Mouse (Mus musculus): Measurements from ENCODE around the gene Nradd. TPM values are rescaled to one million over a fixed set of nuclear protein-coding genes. Genes with fewer than 3 reads are reported as not detected.

Nradd gene
- polyA plus RNA-seq, 2 experiments, result 28.1 to 40.0 TPM

DNA sequence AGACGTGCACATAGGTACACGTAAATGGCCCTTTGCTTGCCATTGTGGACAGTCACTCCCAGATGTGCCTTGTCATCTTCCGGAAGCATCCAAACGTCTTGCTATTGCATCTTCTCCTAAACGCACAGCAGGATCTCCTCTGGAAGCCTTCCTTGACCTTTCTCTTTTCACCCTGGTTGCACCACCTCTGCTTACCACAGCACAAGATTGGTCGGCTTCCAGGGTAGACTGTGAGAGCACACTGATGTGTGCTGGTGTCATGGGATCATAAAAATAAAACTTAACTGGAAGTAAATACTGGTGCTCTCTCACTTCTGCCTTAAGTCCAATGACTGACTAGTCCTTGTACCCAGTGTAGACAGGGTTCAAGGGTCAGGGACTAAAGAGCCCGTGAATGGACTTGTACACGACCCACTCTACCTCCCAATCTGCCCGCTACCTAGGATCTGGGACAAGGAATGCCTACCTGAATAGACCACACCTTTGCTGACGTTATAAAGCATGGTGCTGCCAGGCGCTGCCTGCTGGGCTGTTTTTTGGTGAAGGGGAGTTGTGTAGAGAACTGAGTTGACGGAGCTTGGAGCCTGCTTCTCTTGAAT is 1.5 kb downstream of the Nradd start:
- TF ChIP-seq POLR2A (IDR thresholded peaks at IDR 0.05; ENCODE audit: borderline replicate concordance, extremely low read depth, insufficient read depth, insufficient read length), result no peak
- no peak overlapping the region for H3K4me3 ChIP-seq (replicated peaks; ENCODE audit: low read length)
- H3K27ac ChIP-seq (replicated peaks; ENCODE audit: low read depth, low read length), result no peak overlapping the region
- DNase-seq (ENCODE audit: low spot score) (no peak), ATAC-seq (ENCODE audit: low FRiP score, low read depth) (no peak)
- no peak overlapping the region for H3K9ac ChIP-seq (ENCODE audit: low read depth, low read length, severe bottlenecking)
- H3K4me2 ChIP-seq (replicated peaks; ENCODE audit: low read depth, low read length, severe bottlenecking), result no peak overlapping the region
- H3K36me3 ChIP-seq (ENCODE audit: control insufficient read depth, insufficient read depth, low read length), result peaks cover 44% of the 10 kb centered on the region
- no peaks in the 10 kb centered on the region for H3K27me3 ChIP-seq (ENCODE audit: control insufficient read depth, insufficient read depth, low read length)
- no peaks in the 10 kb centered on the region for H3K9me3 ChIP-seq (ENCODE audit: control insufficient read depth, low read length)
- 84% methylated on average over 12 of the region's 12 CpGs for WGBS
- H3K4me1 ChIP-seq (ENCODE audit: control insufficient read depth, insufficient read depth, low read length), result peaks cover 10% of the 10 kb centered on the region

DNA sequence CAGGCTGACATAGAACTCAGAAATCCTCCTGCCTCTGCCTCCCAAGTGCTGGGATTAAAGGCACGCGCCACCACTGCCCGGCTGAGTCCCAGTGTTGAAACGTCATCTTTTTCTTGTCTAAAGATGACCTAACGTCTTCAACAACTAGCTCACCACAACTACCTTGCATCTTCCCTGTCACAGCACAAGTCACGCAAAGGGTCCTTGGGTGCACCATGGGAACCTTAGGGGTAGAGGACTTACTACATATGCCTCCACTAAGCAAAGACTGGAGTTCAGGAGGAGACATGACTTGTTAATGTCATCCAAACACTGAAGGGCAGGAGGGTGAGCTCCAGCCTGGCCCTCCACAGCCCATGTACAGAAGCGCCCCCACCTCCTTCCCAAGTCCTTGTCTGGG is 3.6 kb downstream of the Nradd start:
- 92% methylated on average over 7 of the region's 7 CpGs for whole genome bisulfite sequencing

DNA sequence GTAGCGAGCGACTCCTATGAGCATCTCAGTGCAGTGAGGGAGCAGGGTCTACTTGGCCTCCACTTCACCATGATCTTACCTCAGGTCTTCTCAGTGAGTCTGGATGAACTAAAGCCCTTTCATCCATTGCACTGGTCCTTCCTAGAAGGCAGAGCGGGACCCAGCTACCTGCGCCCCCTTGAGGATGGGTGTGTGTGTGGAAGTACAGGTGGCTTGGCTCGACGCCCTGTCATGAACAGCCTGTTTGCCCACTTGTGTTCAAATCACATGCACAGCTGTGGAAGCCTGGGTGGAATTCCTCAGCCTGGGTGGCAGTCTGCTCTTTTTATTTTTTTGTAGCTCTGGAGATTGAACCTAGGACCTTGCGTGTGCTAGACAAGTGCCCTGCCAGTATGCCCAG is 4.1 kb downstream of the Nradd start:
- H3K9me3 ChIP-seq (ENCODE audit: control insufficient read depth, low read length), result no peaks in the 10 kb centered on the region
- H3K4me3 ChIP-seq (replicated peaks; ENCODE audit: low read length), result no peak overlapping the region
- H3K27me3 ChIP-seq (ENCODE audit: control insufficient read depth, insufficient read depth, low read length), result no peaks in the 10 kb centered on the region
- ATAC-seq (ENCODE audit: low FRiP score, low read depth) (no peak), DNase-seq (ENCODE audit: low spot score) (no peak)
- H3K4me1 ChIP-seq (ENCODE audit: control insufficient read depth, insufficient read depth, low read length), result peaks cover 7% of the 10 kb centered on the region
- H3K4me2 ChIP-seq (replicated peaks; ENCODE audit: low read depth, low read length, severe bottlenecking), result no peak overlapping the region
- no peak for TF ChIP-seq POLR2A (IDR thresholded peaks at IDR 0.05; ENCODE audit: borderline replicate concordance, extremely low read depth, insufficient read depth, insufficient read length)
- no peak overlapping the region for H3K9ac ChIP-seq (ENCODE audit: low read depth, low read length, severe bottlenecking)
- H3K27ac ChIP-seq (replicated peaks; ENCODE audit: low read depth, low read length), result no peak overlapping the region
- H3K36me3 ChIP-seq (ENCODE audit: control insufficient read depth, insufficient read depth, low read length), result peaks cover 63% of the 10 kb centered on the region
- WGBS, result 85% methylated on average over 7 of the region's 7 CpGs

More for the DNA sequence above, 3.6 kb downstream of the Nradd start:
- TF ChIP-seq POLR2A (IDR thresholded peaks at IDR 0.05; ENCODE audit: borderline replicate concordance, extremely low read depth, insufficient read depth, insufficient read length), result no peak
- Histone ChIP-seq H3K36me3 (ENCODE audit: control insufficient read depth, insufficient read depth, low read length) (peaks cover 58% of the 10 kb centered on the region), H3K4me3 (replicated peaks; ENCODE audit: low read length) (no peak overlapping the region), H3K4me2 (replicated peaks; ENCODE audit: low read depth, low read length, severe bottlenecking) (no peak overlapping the region), H3K9me3 (ENCODE audit: control insufficient read depth, low read length) (no peaks in the 10 kb centered on the region), H3K4me1 (ENCODE audit: control insufficient read depth, insufficient read depth, low read length) (peaks cover 10% of the 10 kb centered on the region), H3K9ac (ENCODE audit: low read depth, low read length, severe bottlenecking) (no peak overlapping the region), H3K27ac (replicated peaks; ENCODE audit: low read depth, low read length) (no peak overlapping the region), H3K27me3 (ENCODE audit: control insufficient read depth, insufficient read depth, low read length) (no peaks in the 10 kb centered on the region)
- DNase-seq (ENCODE audit: low spot score) (no peak), ATAC-seq (ENCODE audit: low FRiP score, low read depth) (no peak)

- TF ChIP-seq POLR2A (IDR thresholded peaks at IDR 0.05; ENCODE audit: borderline replicate concordance, extremely low read depth, insufficient read depth, insufficient read length), result no peak
- Histone ChIP-seq H3K4me2 (replicated peaks; ENCODE audit: low read depth, low read length, severe bottlenecking) (no peak overlapping the region), H3K27me3 (ENCODE audit: control insufficient read depth, insufficient read depth, low read length) (no peaks in the 10 kb centered on the region), H3K4me1 (ENCODE audit: control insufficient read depth, insufficient read depth, low read length) (no peaks in the 10 kb centered on the region), H3K27ac (replicated peaks; ENCODE audit: low read depth, low read length) (no peak overlapping the region), H3K9ac (ENCODE audit: low read depth, low read length, severe bottlenecking) (no peak overlapping the region), H3K4me3 (replicated peaks; ENCODE audit: low read length) (no peak overlapping the region), H3K36me3 (ENCODE audit: control insufficient read depth, insufficient read depth, low read length) (peaks cover 85% of the 10 kb centered on the region), H3K9me3 (ENCODE audit: control insufficient read depth, low read length) (no peaks in the 10 kb centered on the region)
- WGBS, result 76% methylated on average over 3 of the region's 3 CpGs
- ATAC-seq (ENCODE audit: low FRiP score, low read depth), result no peak
- no peak for DNase-seq (ENCODE audit: low spot score)
Observed at GRCm38 (mm10) chr9:110617081-110617480, 7.2 kb downstream of the Nradd start.

DNA sequence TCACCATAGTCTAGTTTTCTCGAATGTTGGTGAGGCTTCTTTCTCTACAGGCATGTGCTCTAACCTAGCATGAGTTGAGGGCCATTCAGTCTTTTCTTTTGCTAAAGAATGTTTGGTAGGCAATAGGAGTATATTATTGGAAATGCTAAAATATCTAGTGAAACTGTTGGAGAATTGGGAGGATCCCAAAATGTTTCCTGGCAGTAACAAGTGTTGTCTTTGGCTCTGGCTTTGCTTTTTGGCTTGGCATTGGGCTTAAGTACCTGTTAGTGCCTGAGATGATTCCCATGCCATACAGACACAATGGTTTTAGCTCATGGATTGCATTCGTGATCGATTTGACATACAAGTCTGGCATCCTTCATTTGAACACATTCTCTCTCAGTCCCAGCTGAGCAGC is 12.8 kb downstream of the Nradd start:
- Histone ChIP-seq H3K4me2 (replicated peaks; ENCODE audit: low read depth, low read length, severe bottlenecking) (no peak overlapping the region), H3K36me3 (ENCODE audit: control insufficient read depth, insufficient read depth, low read length) (peaks cover 70% of the 10 kb centered on the region), H3K27ac (replicated peaks; ENCODE audit: low read depth, low read length) (no peak overlapping the region), H3K9me3 (ENCODE audit: control insufficient read depth, low read length) (no peaks in the 10 kb centered on the region), H3K9ac (ENCODE audit: low read depth, low read length, severe bottlenecking) (no peak overlapping the region), H3K27me3 (ENCODE audit: control insufficient read depth, insufficient read depth, low read length) (no peaks in the 10 kb centered on the region), H3K4me1 (ENCODE audit: control insufficient read depth, insufficient read depth, low read length) (no peaks in the 10 kb centered on the region), H3K4me3 (replicated peaks; ENCODE audit: low read length) (no peak overlapping the region)
- no peak for TF ChIP-seq POLR2A (IDR thresholded peaks at IDR 0.05; ENCODE audit: borderline replicate concordance, extremely low read depth, insufficient read depth, insufficient read length)
- DNase-seq (ENCODE audit: low spot score), result no peak
- ATAC-seq (ENCODE audit: low FRiP score, low read depth), result no peak
- WGBS, result 93% methylated on average over 3 of the region's 3 CpGs

GRCm38 (mm10) chr9:110583521-110583920 is 40.7 kb downstream of the Nradd start:
- no peak for TF ChIP-seq POLR2A (IDR thresholded peaks at IDR 0.05; ENCODE audit: borderline replicate concordance, extremely low read depth, insufficient read depth, insufficient read length)
- no peaks in the 10 kb centered on the region for H3K9me3 ChIP-seq (ENCODE audit: control insufficient read depth, low read length)
- peaks cover 50% of the 10 kb centered on the region for H3K36me3 ChIP-seq (ENCODE audit: control insufficient read depth, insufficient read depth, low read length)
- no peak overlapping the region for H3K9ac ChIP-seq (ENCODE audit: low read depth, low read length, severe bottlenecking)
- H3K4me3 ChIP-seq (replicated peaks; ENCODE audit: low read length), result no peak overlapping the region
- no peak overlapping the region for H3K4me2 ChIP-seq (replicated peaks; ENCODE audit: low read depth, low read length, severe bottlenecking)
- DNase-seq (ENCODE audit: low spot score) (no peak), ATAC-seq (ENCODE audit: low FRiP score, low read depth) (no peak)
- no peak overlapping the region for H3K27ac ChIP-seq (replicated peaks; ENCODE audit: low read depth, low read length)
- H3K4me1 ChIP-seq (ENCODE audit: control insufficient read depth, insufficient read depth, low read length), result no peaks in the 10 kb centered on the region
- no peaks in the 10 kb centered on the region for H3K27me3 ChIP-seq (ENCODE audit: control insufficient read depth, insufficient read depth, low read length)
- WGBS, result 65% methylated on average over 1 of the region's 1 CpGs

Data from limb, embryonic 14.5 days (tissue).